Mouse (Mus musculus): ENCODE data around the gene Slc25a13. TPM values are rescaled to one million over a fixed set of nuclear protein-coding genes. Genes with fewer than 3 reads are reported as not detected.

Slc25a13 gene
- not detected in 2 replicates for polyA plus RNA-seq (2012; ENCODE audit: insufficient read depth, insufficient read length, missing spikeins)

- H3K4me3 ChIP-seq (ENCODE audit: insufficient read depth, low read depth, low read length), result peak within 1 kb of the TSS; percentile 70
- no peak within 1 kb of the TSS for H3K27ac ChIP-seq (replicated peaks; ENCODE audit: low read depth, low read length)
- H3K4me1 ChIP-seq (ENCODE audit: control insufficient read depth, insufficient read depth, insufficient read length, low read length), result peaks cover 3% of the 10 kb centered on the region; the same call in 1 of the 2 replicates
Observed at GRCm38 (mm10) chr6:6216507-6217285, at the start of gene Slc25a13. Gene Slc25a13 (minus strand): TSS chr6:6217173.

GRCm38 (mm10) chr6:6265761-6266160 lies 48.8 kb upstream of the Slc25a13 start:
- H3K4me3 ChIP-seq (ENCODE audit: insufficient read depth, low read depth, low read length), result no peak overlapping the region
- no peaks in the 10 kb centered on the region for H3K4me1 ChIP-seq (ENCODE audit: control insufficient read depth, insufficient read depth, insufficient read length, low read length)
- no peak overlapping the region for H3K27ac ChIP-seq (replicated peaks; ENCODE audit: low read depth, low read length)

GRCm38 (mm10) chr6:6263293-6263911 lies 46.4 kb upstream of the Slc25a13 start:
- Histone ChIP-seq H3K4me1 (ENCODE audit: control insufficient read depth, insufficient read depth, insufficient read length, low read length) (no peaks in the 10 kb centered on the region), H3K4me3 (ENCODE audit: insufficient read depth, low read depth, low read length) (no peak overlapping the region), H3K27ac (replicated peaks; ENCODE audit: low read depth, low read length) (no peak overlapping the region)

GRCm38 (mm10) chr6:6260917-6261316 lies 43.9 kb upstream of the Slc25a13 start:
- Histone ChIP-seq H3K27ac (replicated peaks; ENCODE audit: low read depth, low read length) (no peak overlapping the region), H3K4me1 (ENCODE audit: control insufficient read depth, insufficient read depth, insufficient read length, low read length) (no peaks in the 10 kb centered on the region), H3K4me3 (ENCODE audit: insufficient read depth, low read depth, low read length) (no peak overlapping the region)

- Histone ChIP-seq H3K4me1 (ENCODE audit: control insufficient read depth, insufficient read depth, insufficient read length, low read length) (no peaks in the 10 kb centered on the region), H3K4me3 (ENCODE audit: insufficient read depth, low read depth, low read length) (no peak overlapping the region), H3K27ac (replicated peaks; ENCODE audit: low read depth, low read length) (no peak overlapping the region)
Observed at GRCm38 (mm10) chr6:6248500-6248899, 31.5 kb upstream of the Slc25a13 start.

- no peak overlapping the region for H3K27ac ChIP-seq (replicated peaks; ENCODE audit: low read depth, low read length)
- no peaks in the 10 kb centered on the region for H3K4me1 ChIP-seq (ENCODE audit: control insufficient read depth, insufficient read depth, insufficient read length, low read length)
Observed at GRCm38 (mm10) chr6:6243828-6244227, 26.9 kb upstream of the Slc25a13 start.

GRCm38 (mm10) chr6:6242114-6242513 lies 25.1 kb upstream of the Slc25a13 start:
- Histone ChIP-seq H3K27ac (replicated peaks; ENCODE audit: low read depth, low read length) (no peak overlapping the region), H3K4me1 (ENCODE audit: control insufficient read depth, insufficient read depth, insufficient read length, low read length) (no peaks in the 10 kb centered on the region), H3K4me3 (ENCODE audit: insufficient read depth, low read depth, low read length) (no peak overlapping the region)

More at GRCm38 (mm10) chr6:6243828-6244227, 26.9 kb upstream of the Slc25a13 start:
- no peak overlapping the region for H3K4me3 ChIP-seq (ENCODE audit: insufficient read depth, low read depth, low read length)

- Histone ChIP-seq H3K4me1 (ENCODE audit: control insufficient read depth, insufficient read depth, insufficient read length, low read length) (no peaks in the 10 kb centered on the region), H3K4me3 (ENCODE audit: insufficient read depth, low read depth, low read length) (no peak overlapping the region)
Observed at GRCm38 (mm10) chr6:6236788-6237298, 19.9 kb upstream of the Slc25a13 start.

GRCm38 (mm10) chr6:6230262-6230661 lies 13.3 kb upstream of the Slc25a13 start:
- Histone ChIP-seq H3K4me3 (ENCODE audit: insufficient read depth, low read depth, low read length) (no peak overlapping the region), H3K27ac (replicated peaks; ENCODE audit: low read depth, low read length) (no peak overlapping the region), H3K4me1 (ENCODE audit: control insufficient read depth, insufficient read depth, insufficient read length, low read length) (no peaks in the 10 kb centered on the region)

More at GRCm38 (mm10) chr6:6236788-6237298, 19.9 kb upstream of the Slc25a13 start:
- H3K27ac ChIP-seq (replicated peaks; ENCODE audit: low read depth, low read length), result no peak overlapping the region

GRCm38 (mm10) chr6:6222721-6223120 lies 5.7 kb upstream of the Slc25a13 start:
- Histone ChIP-seq H3K27ac (replicated peaks; ENCODE audit: low read depth, low read length) (no peak overlapping the region), H3K4me3 (ENCODE audit: insufficient read depth, low read depth, low read length) (no peak overlapping the region), H3K4me1 (ENCODE audit: control insufficient read depth, insufficient read depth, insufficient read length, low read length) (no peaks in the 10 kb centered on the region; the same call in 1 of the 2 replicates)

GRCm38 (mm10) chr6:6220574-6220973 lies 3.6 kb upstream of the Slc25a13 start:
- Histone ChIP-seq H3K4me1 (ENCODE audit: control insufficient read depth, insufficient read depth, insufficient read length, low read length) (peaks cover 3% of the 10 kb centered on the region; the same call in 1 of the 2 replicates), H3K27ac (replicated peaks; ENCODE audit: low read depth, low read length) (no peak overlapping the region), H3K4me3 (ENCODE audit: insufficient read depth, low read depth, low read length) (no peak overlapping the region)

- Histone ChIP-seq H3K27ac (replicated peaks; ENCODE audit: low read depth, low read length) (no peak overlapping the region), H3K4me1 (ENCODE audit: control insufficient read depth, insufficient read depth, insufficient read length, low read length) (peaks cover 3% of the 10 kb centered on the region; the same call in 1 of the 2 replicates), H3K4me3 (ENCODE audit: insufficient read depth, low read depth, low read length) (no peak overlapping the region)
Observed at GRCm38 (mm10) chr6:6219661-6220370, 2.8 kb upstream of the Slc25a13 start.

- H3K4me1 ChIP-seq (ENCODE audit: control insufficient read depth, insufficient read depth, insufficient read length, low read length), result peaks cover 3% of the 10 kb centered on the region; the same call in 1 of the 2 replicates
- H3K27ac ChIP-seq (replicated peaks; ENCODE audit: low read depth, low read length), result no peak overlapping the region
- H3K4me3 ChIP-seq (ENCODE audit: insufficient read depth, low read depth, low read length), result peak overlapping the region; percentile 70
Observed at GRCm38 (mm10) chr6:6217286-6217625, 283 bp upstream of the Slc25a13 start.

- Histone ChIP-seq H3K27ac (replicated peaks; ENCODE audit: low read depth, low read length) (no peak overlapping the region), H3K4me3 (ENCODE audit: insufficient read depth, low read depth, low read length) (0 out of 2 replicates have a peak overlapping the region, but pooled peaks have one; percentile 70), H3K4me1 (ENCODE audit: control insufficient read depth, insufficient read depth, insufficient read length, low read length) (peaks cover 3% of the 10 kb centered on the region; the same call in 1 of the 2 replicates)
Observed at GRCm38 (mm10) chr6:6216120-6216506, 860 bp downstream of the Slc25a13 start.

All from brown adipose tissue, adult 24 weeks (tissue).